Mouse (Mus musculus) cortical plate, adult 2 months (tissue): Measurements from ENCODE around the gene Fau. TPM values are rescaled to one million over a fixed set of nuclear protein-coding genes. Genes with fewer than 3 reads are reported as not detected.

Source experiments
- H3K27ac ChIP-seq: fragments of 200-500 bp; 2 replicates; pipeline ENCODE4 v1.5.1; 2012; ENCODE audit warnings: low read length, control low read depth, inconsistent platforms; ENCODE audit not compliant: insufficient read depth
- H3K4me1 ChIP-seq: fragments of 200-500 bp; 2 replicates; pipeline ENCODE4 v1.6.1; 2011; ENCODE audit warnings: low read length; ENCODE audit not compliant: control insufficient read depth, insufficient read depth
- H3K4me3 ChIP-seq: fragments of 200-500 bp; 2 replicates; pipeline ENCODE4 v1.5.1; 2011; ENCODE audit warnings: mild to moderate bottlenecking, low read length, control low read depth; ENCODE audit not compliant: insufficient read depth
- CTCF ChIP-seq: fragments of 200-500 bp; IDR thresholded peaks from 2 replicates; pipeline ENCODE4 v1.5.1; 2011; ENCODE audit warnings: mild to moderate bottlenecking, control low read depth, low read length; ENCODE audit not compliant: insufficient read depth; ENCODE audit errors: extremely low read depth
- POLR2A ChIP-seq: fragments of 200-500 bp; IDR thresholded peaks from 2 replicates; pipeline ENCODE4 v1.6.1; 2011; ENCODE audit warnings: mild to moderate bottlenecking, low read length, control low read depth; ENCODE audit not compliant: insufficient read depth; ENCODE audit errors: extremely low read depth
- polyA plus RNA-seq: library from polyadenylated mRNA; depleted of rRNA; stranded (reverse); fragments of >200 nt; gene quantifications from 2 replicates; pipeline ENCODE4 v1.2.3, GENCODE M21; 2012; rRNA removed

Gene Fau
- polyA plus RNA-seq, 1 experiment: 920 TPM

DNA sequence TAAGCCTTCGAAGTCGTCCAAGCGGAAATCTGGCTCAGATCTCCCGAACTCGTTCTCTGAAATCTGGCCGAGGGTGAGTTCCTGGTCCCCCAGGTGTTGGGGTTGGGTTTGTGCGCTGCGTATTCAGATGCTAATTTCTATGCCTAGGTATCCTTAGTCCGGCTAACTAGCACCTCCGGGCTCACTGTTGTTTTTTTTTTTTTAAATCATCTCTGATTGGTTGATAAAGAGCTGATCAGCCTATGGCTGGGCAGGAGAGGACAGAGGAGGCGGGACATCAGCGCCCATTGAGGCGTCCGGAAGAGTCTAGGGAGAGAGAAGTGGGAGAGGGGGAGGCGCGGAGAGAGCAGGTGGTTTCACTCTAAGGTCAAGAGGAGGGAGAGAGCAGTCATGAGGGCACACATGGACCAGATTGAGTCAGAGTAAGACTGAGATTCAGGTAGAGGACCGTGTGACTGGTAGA lies 27.8 kb downstream of the Fau start:
- 0 out of 2 replicates have a peak, but pooled peaks cover 3% of the 10 kb centered on the region for H3K4me1 ChIP-seq
- TF ChIP-seq CTCF: no peak
- TF ChIP-seq POLR2A: no peak
- no peak overlapping the region for H3K27ac ChIP-seq
- H3K4me3 ChIP-seq: no peak overlapping the region; the same call in 1 of the 2 replicates

DNA sequence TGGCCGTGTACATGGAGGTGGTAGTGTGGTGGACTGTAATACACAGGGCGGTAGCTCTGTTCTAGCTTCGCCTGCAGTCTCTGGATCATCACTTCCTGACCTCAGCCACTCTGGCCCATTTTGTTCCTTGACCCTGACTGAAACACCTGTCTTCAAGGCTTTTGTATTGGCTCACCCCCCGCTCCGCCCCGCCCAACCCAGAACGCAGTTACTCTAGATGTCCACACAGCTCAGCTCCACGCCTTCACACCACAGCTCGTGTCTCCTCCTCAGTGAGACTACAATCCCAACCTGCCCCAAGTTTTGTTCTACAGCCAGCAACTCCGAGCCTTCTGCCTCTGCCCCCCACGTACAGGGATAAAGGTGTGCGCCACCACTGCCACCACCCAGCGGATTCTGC lies 31.2 kb downstream of the Fau start:
- Histone ChIP-seq H3K4me1 (0 out of 2 replicates have a peak, but pooled peaks cover 2% of the 10 kb centered on the region), H3K4me3 (no peak overlapping the region)
- TF ChIP-seq CTCF (no peak), POLR2A (no peak)

DNA sequence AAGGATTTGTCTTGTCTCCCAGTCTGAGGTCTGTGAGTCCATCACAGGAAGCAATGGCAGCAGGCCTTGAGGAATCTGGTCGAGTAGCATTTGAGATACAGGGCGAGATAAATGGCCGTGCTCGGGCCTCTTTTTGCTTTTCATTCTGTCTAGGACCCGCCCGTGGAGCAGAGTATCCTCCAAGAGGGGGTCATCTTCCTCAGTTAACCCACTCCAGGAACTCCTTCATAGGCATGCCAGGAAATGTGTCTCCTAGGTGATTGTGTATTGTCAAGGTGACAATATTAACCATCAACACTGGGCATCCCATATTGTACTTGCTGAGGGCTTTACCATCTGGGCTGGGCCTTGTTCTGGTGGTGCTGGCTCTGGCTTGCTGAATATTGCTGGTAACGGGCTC lies 36.5 kb downstream of the Fau start, which contains the start of gene AC131692.1:
AC131692.1 (plus strand) TSS at position 301 of the 400 bp plus-strand sequence.
- H3K27ac ChIP-seq: no peak within 1 kb of the TSS
- H3K4me3 ChIP-seq: no peak within 1 kb of the TSS
- TF ChIP-seq CTCF (no peak), POLR2A (no peak)
- H3K4me1 ChIP-seq: no peaks in the 10 kb centered on the region

More for the DNA sequence above, 31.2 kb downstream of the Fau start:
- no peak overlapping the region for H3K27ac ChIP-seq

DNA sequence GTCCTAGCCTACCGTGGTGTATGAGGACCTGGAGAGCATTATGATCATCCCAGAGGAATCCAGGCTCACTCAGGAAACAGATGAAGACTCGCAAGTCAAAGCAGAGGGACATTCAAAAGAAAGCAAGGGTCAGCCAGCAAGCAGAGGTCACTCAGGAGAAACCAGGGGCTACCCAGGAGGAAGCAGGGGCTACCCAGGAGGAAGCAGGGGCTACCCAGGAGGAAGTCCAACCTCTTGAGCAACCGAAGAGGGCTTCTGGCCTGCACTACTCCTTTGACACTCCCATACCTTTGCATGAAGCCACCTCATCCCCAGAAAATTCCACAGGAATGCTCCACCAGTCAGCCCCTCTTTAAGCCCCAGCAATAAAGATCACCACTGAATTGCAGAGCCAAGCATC lies 40.2 kb downstream of the Fau start:
- Histone ChIP-seq H3K4me1 (no peaks in the 10 kb centered on the region), H3K27ac (no peak overlapping the region), H3K4me3 (no peak overlapping the region)
- no peak for TF ChIP-seq POLR2A
- no peak for TF ChIP-seq CTCF

GRCm38 (mm10) chr19:6101186-6101585 lies 43.5 kb downstream of the Fau start:
- Histone ChIP-seq H3K4me1 (no peaks in the 10 kb centered on the region), H3K27ac (no peak overlapping the region), H3K4me3 (no peak overlapping the region)
- TF ChIP-seq CTCF: no peak
- TF ChIP-seq POLR2A: no peak

DNA sequence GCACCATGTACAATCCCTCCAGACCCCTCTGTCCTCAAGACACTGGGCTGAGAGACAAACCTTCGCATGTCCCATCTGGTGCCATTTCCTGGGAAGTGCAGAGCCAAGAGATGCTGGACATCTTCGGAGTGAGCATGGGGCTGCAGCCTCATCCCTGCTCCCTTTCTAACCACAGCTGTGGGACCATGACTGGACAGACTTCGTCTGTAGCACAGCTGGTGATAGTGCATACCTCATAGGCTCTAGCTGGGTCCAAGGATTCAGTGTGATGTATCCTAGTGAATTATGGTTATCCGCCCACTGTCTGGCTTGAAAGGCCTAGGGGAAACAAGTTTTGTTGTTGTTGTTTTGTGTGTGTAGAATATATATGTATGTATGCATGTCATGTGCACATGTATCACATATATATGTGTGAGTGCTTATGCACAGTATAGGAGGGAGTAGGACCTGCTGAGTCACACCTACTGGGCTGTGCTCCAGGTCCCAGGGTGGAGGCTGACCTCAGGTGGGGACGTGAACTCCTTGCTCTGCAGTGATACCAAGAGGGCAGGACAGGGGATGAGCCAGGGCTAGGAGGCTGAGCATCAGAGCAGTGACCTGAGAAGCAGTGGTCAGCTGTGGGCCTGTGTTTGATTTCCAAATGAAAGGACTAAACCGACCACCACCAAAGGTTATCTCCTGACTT lies 44.7 kb downstream of the Fau start:
- Histone ChIP-seq H3K4me3 (no peak overlapping the region), H3K27ac (no peak overlapping the region), H3K4me1 (no peaks in the 10 kb centered on the region)
- TF ChIP-seq CTCF (no peak), POLR2A (no peak)

- TF ChIP-seq CTCF: no peak
- no peak for TF ChIP-seq POLR2A
- no peaks in the 10 kb centered on the region for H3K4me1 ChIP-seq
- no peak overlapping the region for H3K27ac ChIP-seq
- no peak overlapping the region for H3K4me3 ChIP-seq
These were observed 46.8 kb downstream of the Fau start for GRCm38 (mm10) chr19:6104476-6104875.

- Histone ChIP-seq H3K4me1 (no peaks in the 10 kb centered on the region), H3K4me3 (no peak within 1 kb of the TSS), H3K27ac (no peak within 1 kb of the TSS)
- no peak for TF ChIP-seq POLR2A
- no peak for TF ChIP-seq CTCF
These were observed 47.9 kb downstream of the Fau start, which contains the start of gene Naaladl1 for GRCm38 (mm10) chr19:6105586-6105985. Gene Naaladl1, plus strand, starts transcription at chr19:6105782.

Other genes starting within 250 kb of the Fau start
- gene Frmd8, start 182.6 kb upstream of the Fau start, polyA plus RNA-seq: 17.1 and 22.1 TPM in 2 replicates
- gene Slc25a45, start 180.0 kb upstream of the Fau start, polyA plus RNA-seq: 6.6 and 7.4 TPM in 2 replicates
- 3.6 and 4.0 TPM in 2 replicates for gene Tigd3, start 163.7 kb upstream of the Fau start, polyA plus RNA-seq
- gene Dpf2, start 144.8 kb upstream of the Fau start, polyA plus RNA-seq: 96.2 and 99.0 TPM in 2 replicates
- 12.6 and 16.4 TPM in 2 replicates for gene Cdc42ep2, start 133.0 kb upstream of the Fau start, polyA plus RNA-seq
- gene Pola2, start 93.6 kb upstream of the Fau start, polyA plus RNA-seq: 11.7 and 12.9 TPM in 2 replicates
- gene Slc22a20, start 71.7 kb upstream of the Fau start, polyA plus RNA-seq: not detected in 2 replicates
- gene Capn1, start 41.9 kb upstream of the Fau start, polyA plus RNA-seq: 18.5 and 20.1 TPM in 2 replicates
- 25.4 and 27.5 TPM in 2 replicates for gene Syvn1, start 11.3 kb upstream of the Fau start, polyA plus RNA-seq
- 41.4 and 44.4 TPM in 2 replicates for gene Mrpl49, start 59 bp upstream of the Fau start, polyA plus RNA-seq
- 58.0 and 58.9 TPM in 2 replicates for gene Znhit2, start 3.3 kb downstream of the Fau start, polyA plus RNA-seq
- 59.3 and 60.1 TPM in 2 replicates for gene Tm7sf2, start 10.5 kb downstream of the Fau start, polyA plus RNA-seq
- 97.2 and 98.2 TPM in 2 replicates for gene Vps51, start 19.4 kb downstream of the Fau start, polyA plus RNA-seq
- not detected in 2 replicates for gene Tmem262, start 22.2 kb downstream of the Fau start, polyA plus RNA-seq
- 0.67 and 0.83 TPM in 2 replicates for gene Gm28374, start 24.4 kb downstream of the Fau start, polyA plus RNA-seq
- 81.1 and 83.9 TPM in 2 replicates for gene Zfpl1, start 27.1 kb downstream of the Fau start, polyA plus RNA-seq
- gene Cdca5, start 27.1 kb downstream of the Fau start, polyA plus RNA-seq: 0.15 and 0.44 TPM in 2 replicates
- gene AC131692.1, start 36.6 kb downstream of the Fau start, polyA plus RNA-seq: not detected in 2 replicates
- gene Naaladl1, start 47.9 kb downstream of the Fau start, polyA plus RNA-seq: 0.13 and 0.21 TPM in 2 replicates
- gene Sac3d1, start 60.8 kb downstream of the Fau start, polyA plus RNA-seq: 31.8 and 35.1 TPM in 2 replicates
- gene Snx15, start 70.5 kb downstream of the Fau start, polyA plus RNA-seq: 63.8 and 68.9 TPM in 2 replicates
- gene Batf2, start 83.1 kb downstream of the Fau start, polyA plus RNA-seq: 0.50 and 0.57 TPM in 2 replicates
- 123 and 135 TPM in 2 replicates for gene Arl2, start 83.7 kb downstream of the Fau start, polyA plus RNA-seq
- 0.09 and 0.23 TPM in 2 replicates for gene Majin, start 126.5 kb downstream of the Fau start, polyA plus RNA-seq
- gene Gpha2, start 168.5 kb downstream of the Fau start, polyA plus RNA-seq: 0.21 TPM in 1 of 2 replicates, not detected in the other
- gene Ppp2r5b, start 178.0 kb downstream of the Fau start, polyA plus RNA-seq: 154 and 160 TPM in 2 replicates
- 28.9 and 31.0 TPM in 2 replicates for gene Atg2a, start 183.8 kb downstream of the Fau start, polyA plus RNA-seq
- 48.2 and 49.2 TPM in 2 replicates for gene Ehd1, start 218.9 kb downstream of the Fau start, polyA plus RNA-seq
- gene Cdc42bpg, start 248.6 kb downstream of the Fau start, polyA plus RNA-seq: 2.1 and 2.4 TPM in 2 replicates